Mouse (Mus musculus) midbrain, embryonic 14.5 days (tissue): Measurements from ENCODE around the gene Olfr883. TPM values are rescaled to one million over a fixed set of nuclear protein-coding genes. Genes with fewer than 3 reads are reported as not detected.

Source experiments
- ATAC-seq: fragments of 200-750 bp; cut with Nextera tagmentation; 2 replicates; pipeline ENCODE4 v1.8.0; 2017; ENCODE audit warnings: moderate number of reproducible peaks, moderate library complexity; ENCODE audit not compliant: low FRiP score, low TSS enrichment
- DNase-seq: peaks from one replicate; pipeline ENCODE4 v3.0.0-alpha.2; 2015
- H3K27ac ChIP-seq: fragments of 300-500 bp; sonication (generic); replicated peaks from 2 replicates; pipeline ENCODE4 v1.5.1; 2014; ENCODE audit warnings: mild to moderate bottlenecking, low read depth, low read length, moderate library complexity
- H3K27me3 ChIP-seq: fragments of 300-500 bp; sonication (generic); 2 replicates; pipeline ENCODE4 v1.6.1; 2014; ENCODE audit warnings: low read length, control low read depth, mixed read lengths; ENCODE audit not compliant: control insufficient read depth, insufficient read depth
- H3K36me3 ChIP-seq: fragments of 300-500 bp; sonication (generic); 2 replicates; pipeline ENCODE4 v1.6.1; 2014; ENCODE audit warnings: low read length, control low read depth; ENCODE audit not compliant: control insufficient read depth, insufficient read depth
- H3K4me1 ChIP-seq: fragments of 300-500 bp; sonication (generic); 2 replicates; pipeline ENCODE4 v1.6.1; 2014; ENCODE audit warnings: mild to moderate bottlenecking, antibody characterized with exemption, low read length, control low read depth; ENCODE audit not compliant: control insufficient read depth, insufficient read depth
- H3K4me2 ChIP-seq: fragments of 300-500 bp; sonication (generic); 2 replicates; pipeline ENCODE4 v1.6.1; 2014; ENCODE audit warnings: mild to moderate bottlenecking, low read length, moderate library complexity
- H3K4me3 ChIP-seq: fragments of 300-500 bp; sonication (generic); replicated peaks from 2 replicates; pipeline ENCODE4 v1.5.1; 2014; ENCODE audit warnings: low read depth, low read length
- H3K9ac ChIP-seq: fragments of 300-500 bp; sonication (generic); replicated peaks from 2 replicates; pipeline ENCODE4 v1.6.1; 2014; ENCODE audit warnings: mild to moderate bottlenecking, low read length, moderate library complexity
- H3K9me3 ChIP-seq: fragments of 300-500 bp; sonication (generic); 2 replicates; pipeline ENCODE4 v1.6.1; 2016; ENCODE audit warnings: low read length, control low read depth, mixed read lengths; ENCODE audit not compliant: control insufficient read depth
- WGBS: fragments of 180-500 bp; shearing (Covaris S2); extraction: QIAGEN DNeasy Blood & Tissue Kit; methylation state at CpG from one replicate; pipeline ENCODE4 v1.1.7; 2014; 5-methylcytosine and 5-hydroxymethylcytosine counted together
- polyA plus RNA-seq: library from polyadenylated mRNA; unstranded; fragments of >200 nt; fragmentation: Nextera tagmentation; extraction: Ambion mirVana; gene quantifications from 2 replicates; pipeline ENCODE4 v1.2.1, GENCODE M21; 2014

Gene Olfr883
- polyA plus RNA-seq, result not detected in 2 replicates

DNA sequence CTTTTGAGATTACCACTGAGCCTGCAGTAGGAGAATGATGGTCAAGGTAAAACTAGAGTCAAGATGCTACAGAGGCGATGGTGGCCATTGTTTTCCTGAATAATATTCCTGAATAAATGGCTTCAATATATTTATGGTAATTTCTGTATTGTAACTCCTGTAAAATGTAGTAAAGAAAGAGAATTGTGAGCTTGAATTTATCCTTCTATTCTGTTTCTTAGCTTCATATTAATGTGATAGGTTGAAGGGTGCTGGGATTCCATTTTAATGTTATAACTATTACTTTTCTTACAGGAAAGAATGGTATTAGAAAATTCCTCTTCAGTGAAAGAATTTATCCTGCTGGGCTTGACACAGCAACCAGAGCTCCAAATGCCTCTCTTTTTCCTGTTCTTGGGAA, at the start of gene Olfr883:
TSS of gene Olfr883 (plus strand) at position 301 of the 400 bp plus-strand sequence.
- ATAC-seq (no peak), DNase-seq (no peak)
- no peak within 1 kb of the TSS for H3K9ac ChIP-seq
- no peak within 1 kb of the TSS for H3K27ac ChIP-seq
- no peaks in the 10 kb centered on the region for H3K36me3 ChIP-seq
- WGBS, result 88% methylated on average over 1 of the region's 1 CpGs
- no peak within 1 kb of the TSS for H3K4me2 ChIP-seq
- H3K4me1 ChIP-seq, result no peaks in the 10 kb centered on the region
- H3K27me3 ChIP-seq, result no peaks in the 10 kb centered on the region
- no peaks in the 10 kb centered on the region for H3K9me3 ChIP-seq
- no peak within 1 kb of the TSS for H3K4me3 ChIP-seq

DNA sequence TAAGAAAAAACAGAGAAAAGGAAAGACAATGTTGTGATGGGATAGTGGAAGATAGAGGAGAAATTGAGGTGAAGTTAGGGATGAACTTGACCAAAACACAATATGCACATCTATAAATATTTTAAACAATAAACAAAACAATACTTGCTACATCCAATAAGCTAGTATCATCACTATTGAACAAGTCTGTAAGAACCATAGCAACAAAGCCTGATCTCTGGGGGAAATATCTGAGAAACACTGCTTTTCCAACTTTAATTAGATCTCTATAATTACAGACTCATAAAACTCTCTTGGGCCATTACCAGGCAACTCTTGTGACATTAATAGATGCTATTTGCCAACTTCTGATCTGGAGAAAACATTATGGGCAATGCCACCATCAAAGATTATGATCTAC, 34.1 kb upstream of the Olfr883 start, which contains the start of gene Olfr881:
TSS of gene Olfr881 (plus strand) at position 301 of the 400 bp plus-strand sequence.
- no peak for ATAC-seq
- no peaks in the 10 kb centered on the region for H3K36me3 ChIP-seq
- H3K27ac ChIP-seq, result no peak within 1 kb of the TSS
- no peak within 1 kb of the TSS for H3K4me2 ChIP-seq
- H3K9me3 ChIP-seq, result no peaks in the 10 kb centered on the region
- DNase-seq, result no peak
- H3K4me3 ChIP-seq, result no peak within 1 kb of the TSS
- H3K4me1 ChIP-seq, result no peaks in the 10 kb centered on the region
- H3K27me3 ChIP-seq, result no peaks in the 10 kb centered on the region
- H3K9ac ChIP-seq, result no peak within 1 kb of the TSS

DNA sequence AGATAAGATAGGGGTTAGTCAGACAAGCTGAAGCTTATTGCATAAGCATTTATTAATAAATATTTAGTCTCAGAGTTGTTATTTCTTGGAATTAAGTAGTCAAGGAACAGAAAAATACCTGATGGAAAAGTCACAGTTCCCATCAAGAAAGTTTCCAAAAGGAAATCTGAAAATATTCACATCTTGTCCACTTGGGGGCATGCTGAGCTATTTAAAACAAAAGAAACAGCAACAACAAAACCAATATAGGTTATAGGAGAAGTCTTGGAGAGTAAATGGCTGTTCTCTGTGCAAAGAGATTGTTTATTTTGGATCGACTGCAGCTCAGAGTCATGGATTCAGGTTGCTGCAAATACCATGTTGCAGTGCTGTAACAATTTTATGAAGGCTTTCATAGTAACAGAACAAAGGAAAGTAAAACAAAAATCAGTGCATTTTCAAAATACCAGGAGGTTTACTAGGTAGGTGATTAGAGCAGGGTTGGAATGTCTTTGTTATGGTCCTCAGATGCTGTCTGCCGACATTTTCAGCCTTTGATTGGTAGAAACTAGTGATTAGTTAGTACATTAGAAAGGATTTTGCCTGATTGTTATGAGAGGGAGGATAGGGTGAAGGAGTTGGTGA, 26.9 kb upstream of the Olfr883 start:
- no peak overlapping the region for H3K9ac ChIP-seq
- no peaks in the 10 kb centered on the region for H3K27me3 ChIP-seq
- no peak overlapping the region for H3K4me2 ChIP-seq
- 55% methylated on average over 2 of the region's 2 CpGs for WGBS
- H3K27ac ChIP-seq, result no peak overlapping the region
- ATAC-seq (no peak), DNase-seq (peak; percentile 57)
- H3K4me3 ChIP-seq, result no peak overlapping the region
- H3K4me1 ChIP-seq, result no peaks in the 10 kb centered on the region
- no peaks in the 10 kb centered on the region for H3K36me3 ChIP-seq
- H3K9me3 ChIP-seq, result no peaks in the 10 kb centered on the region

DNA sequence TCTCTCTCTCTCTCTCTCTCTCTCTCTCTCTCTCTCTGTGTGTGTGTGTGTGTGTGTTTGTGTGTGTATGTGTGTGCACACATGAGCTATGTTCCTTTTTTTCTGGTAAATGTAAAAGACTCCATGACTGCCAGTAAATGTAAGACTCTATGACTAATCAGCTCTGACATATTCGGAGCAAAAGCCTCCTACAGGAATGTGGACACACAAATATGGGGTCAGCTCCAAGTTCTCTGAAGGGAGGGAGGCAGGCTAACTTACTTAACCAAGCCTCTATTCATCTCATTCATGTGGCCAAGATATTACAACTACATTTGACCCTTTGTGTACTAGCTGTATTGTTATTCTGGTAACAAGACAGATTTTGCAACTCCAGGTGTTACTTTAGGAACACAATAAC, 25.6 kb upstream of the Olfr883 start:
- no peak overlapping the region for H3K4me3 ChIP-seq
- no peaks in the 10 kb centered on the region for H3K9me3 ChIP-seq
- 73% methylated on average over 1 of the region's 1 CpGs for WGBS
- no peak overlapping the region for H3K9ac ChIP-seq
- H3K4me1 ChIP-seq, result no peaks in the 10 kb centered on the region
- H3K27me3 ChIP-seq, result no peaks in the 10 kb centered on the region
- DNase-seq, result no peak
- H3K27ac ChIP-seq, result no peak overlapping the region
- H3K36me3 ChIP-seq, result no peaks in the 10 kb centered on the region
- ATAC-seq, result no peak
- H3K4me2 ChIP-seq, result no peak overlapping the region

DNA sequence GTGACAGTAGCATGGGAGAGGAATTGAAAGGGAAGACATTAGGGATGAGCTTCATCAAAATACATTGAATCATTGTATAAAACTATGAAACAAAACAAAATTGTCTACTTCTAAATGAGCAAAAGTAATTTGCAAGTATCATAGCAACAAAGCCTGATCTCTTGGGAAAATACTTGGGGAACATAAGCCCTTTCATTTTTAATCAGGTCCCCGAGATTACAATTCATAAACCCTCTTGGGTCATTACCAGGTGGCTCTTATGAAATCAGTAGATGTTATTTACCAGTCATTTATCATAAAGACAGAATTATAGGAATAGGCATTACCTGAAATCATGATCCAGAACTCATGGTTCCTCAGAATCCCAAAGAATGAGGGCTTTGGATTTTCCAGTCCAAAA, 20.6 kb downstream of the Olfr883 start, which contains the start of gene Olfr884:
TSS of gene Olfr884 (plus strand) at position 301 of the 400 bp plus-strand sequence.
- Histone ChIP-seq H3K27ac (no peak within 1 kb of the TSS), H3K9ac (no peak within 1 kb of the TSS), H3K36me3 (no peaks in the 10 kb centered on the region), H3K4me3 (no peak within 1 kb of the TSS), H3K4me2 (no peak within 1 kb of the TSS), H3K4me1 (no peaks in the 10 kb centered on the region), H3K27me3 (no peaks in the 10 kb centered on the region), H3K9me3 (no peaks in the 10 kb centered on the region)
- 71% methylated on average over 1 of the region's 1 CpGs for WGBS
- DNase-seq, result no peak
- no peak for ATAC-seq

DNA sequence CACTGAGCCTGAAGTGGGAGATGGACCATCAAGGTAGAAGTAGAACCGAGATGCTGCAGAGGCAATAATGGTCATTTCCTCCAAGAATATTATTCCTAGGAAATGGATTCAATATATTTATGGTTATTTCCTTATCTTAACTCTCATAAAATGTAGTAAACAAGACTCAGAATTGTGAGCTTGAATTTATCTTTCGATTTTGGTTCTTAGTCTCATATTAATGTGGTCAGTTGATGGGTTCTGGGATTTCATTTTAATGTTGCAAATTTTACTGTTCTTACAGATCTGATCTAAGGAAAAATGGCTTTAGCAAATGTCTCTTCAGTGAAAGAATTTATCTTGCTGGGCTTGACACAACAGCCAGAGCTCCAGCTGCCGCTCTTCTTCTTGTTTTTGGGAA, 35.4 kb downstream of the Olfr883 start, which contains the start of gene Olfr885:
TSS of gene Olfr885 (plus strand) at position 301 of the 400 bp plus-strand sequence.
- ATAC-seq, result no peak

More for the DNA sequence above, 35.4 kb downstream of the Olfr883 start, which contains the start of gene Olfr885:
- DNase-seq, result no peak
- Histone ChIP-seq H3K9ac (no peak within 1 kb of the TSS), H3K4me3 (no peak within 1 kb of the TSS), H3K27ac (no peak within 1 kb of the TSS), H3K9me3 (no peaks in the 10 kb centered on the region), H3K36me3 (no peaks in the 10 kb centered on the region), H3K27me3 (no peaks in the 10 kb centered on the region), H3K4me1 (no peaks in the 10 kb centered on the region), H3K4me2 (no peak within 1 kb of the TSS)
- 93% methylated on average over 3 of the region's 3 CpGs for WGBS

Other genes with a start within 250 kb of the Olfr883 start
- gene Olfr876, start 222.8 kb upstream of the Olfr883 start, polyA plus RNA-seq, result not detected in 2 replicates
- not detected in 2 replicates for gene Olfr877, start 171.5 kb upstream of the Olfr883 start, polyA plus RNA-seq
- gene Olfr145, start 129.1 kb upstream of the Olfr883 start, polyA plus RNA-seq, result not detected in 2 replicates
- 0.28 TPM in 1 of 2 replicates, not detected in the other for gene Olfr878, start 108.0 kb upstream of the Olfr883 start, polyA plus RNA-seq
- gene Olfr881, start 34.0 kb upstream of the Olfr883 start, polyA plus RNA-seq, result not detected in 2 replicates
- gene Olfr884, start 20.7 kb downstream of the Olfr883 start, polyA plus RNA-seq, result not detected in 2 replicates
- not detected in 2 replicates for gene Olfr885, start 35.5 kb downstream of the Olfr883 start, polyA plus RNA-seq
- not detected in 2 replicates for gene Olfr887, start 58.3 kb downstream of the Olfr883 start, polyA plus RNA-seq
- gene Olfr888, start 82.3 kb downstream of the Olfr883 start, polyA plus RNA-seq, result not detected in 2 replicates
- gene Olfr889, start 89.4 kb downstream of the Olfr883 start, polyA plus RNA-seq, result 0.04 and 0.05 TPM in 2 replicates
- gene Olfr890, start 116.7 kb downstream of the Olfr883 start, polyA plus RNA-seq, result not detected in 2 replicates
- gene Olfr891, start 155.0 kb downstream of the Olfr883 start, polyA plus RNA-seq, result not detected in 2 replicates
- gene Olfr893, start 182.6 kb downstream of the Olfr883 start, polyA plus RNA-seq, result not detected in 2 replicates
- not detected in 2 replicates for gene Olfr894, start 192.2 kb downstream of the Olfr883 start, polyA plus RNA-seq
- gene Olfr143, start 227.0 kb downstream of the Olfr883 start, polyA plus RNA-seq, result not detected in 2 replicates
- gene Olfr895, start 242.0 kb downstream of the Olfr883 start, polyA plus RNA-seq, result not detected in 2 replicates